Comparison of ENCODE assay signal across 8 mouse cellular contexts in the genomic region with DNA sequence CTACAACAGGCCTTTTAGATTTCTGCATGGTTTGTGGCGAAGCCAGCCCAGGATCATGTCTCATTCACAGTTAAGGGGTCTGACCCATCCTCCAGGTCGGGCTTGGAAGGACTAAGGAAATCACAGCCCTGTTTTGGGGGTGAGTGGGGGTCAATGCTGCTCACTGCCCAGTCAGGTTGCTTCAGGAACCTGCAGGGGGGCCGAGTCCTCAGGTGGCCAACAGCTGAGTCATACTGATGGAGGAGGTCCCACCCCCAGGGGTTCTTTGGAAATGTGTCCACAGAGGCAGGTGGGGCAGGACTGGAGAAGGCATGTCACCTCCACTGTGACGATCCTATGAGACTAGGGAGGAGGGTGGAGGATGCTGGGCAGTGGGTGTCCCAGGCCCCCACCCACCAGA. TPM values are rescaled to one million over a fixed set of nuclear protein-coding genes. Genes with fewer than 3 reads are reported as not detected.
DNase-seq lines count a peak whose midpoint lies in the region; ATAC-seq and TF ChIP-seq lines count a peak whose summit lies in the region.

No protein-coding gene starts in this region.

- 0 out of 2 replicates have a peak overlapping the region, but pooled peaks have one; percentile 14 for H3K9ac ChIP-seq in kidney, embryonic 15.5 days

- WGBS in kidney, embryonic 15.5 days: 51% methylated on average over 4 of the region's 4 CpGs

- intact Hi-C loops in left cerebral cortex, adult 2 months (cut with DNase I): no loop called here
- intact Hi-C loops in left cerebral cortex, postnatal 25 days (cut with DNase I): no loop called here

- H3K4me3 ChIP-seq in left cerebral cortex, adult 2 months: no peak overlapping the region
- no peak overlapping the region for H3K4me3 ChIP-seq in kidney, embryonic 15.5 days (replicated peaks)

- no peaks in the 10 kb centered on the region for H3K9me3 ChIP-seq in kidney, embryonic 15.5 days (replicated peaks)

- no peak for ATAC-seq in kidney, embryonic 15.5 days (replicated peaks; ENCODE audit: low FRiP score)

- TF ChIP-seq CTCF in left cerebral cortex, adult 2 months (IDR thresholded peaks at IDR 0.05): no peak

- DNase-seq in cerebellum, adult 11-12 months: peak; percentile 65
- no peak for DNase-seq in cerebellum, postnatal 4 days (ENCODE audit: low spot score in 2 of 2)
- DNase-seq in left cerebral cortex, adult 2 months (ENCODE audit: extremely low spot score in 1 of 2, low spot score in 2 of 2): no peak
- DNase-seq in left cerebral cortex, postnatal 25 days (ENCODE audit: low spot score in 2 of 2): no peak
- DNase-seq in lung, postnatal 36 days: peak; percentile 57
- DNase-seq in testis, postnatal 10 days (ENCODE audit: low spot score): no peak
- no peak for DNase-seq in adrenal gland, postnatal 10 days

- H3K36me3 ChIP-seq in kidney, embryonic 15.5 days: peaks cover 48% of the 10 kb centered on the region

- peaks cover 59% of the 10 kb centered on the region for H3K4me1 ChIP-seq in kidney, embryonic 15.5 days

- peak overlapping the region; percentile 53 for H3K27ac ChIP-seq in left cerebral cortex, adult 2 months
- peak overlapping the region; percentile 92 for H3K27ac ChIP-seq in kidney, embryonic 15.5 days

- no peaks in the 10 kb centered on the region for H3K27me3 ChIP-seq in kidney, embryonic 15.5 days

- peak overlapping the region; percentile 50 for H3K4me2 ChIP-seq in kidney, embryonic 15.5 days

RNA-seq across cellular contexts. Expression of a gene that starts 8.6 kb away (rescaled TPM):
- 10 to 100 TPM; 85.1 to 96.7 TPM for total RNA-seq in left cerebral cortex, adult 2 months (2021)
- 10 to 100 TPM; 91.7 to 92.7 TPM for total RNA-seq in left cerebral cortex, postnatal 25 days (2021)
- polyA plus RNA-seq in kidney, embryonic 15.5 days (2015; fragmentation: Nextera tagmentation; extraction: Ambion mirVana): 78.6 and 83.2 TPM in 2 replicates
- total RNA-seq in adrenal gland, postnatal 10 days (2021): 10 to 100 TPM; 50.4 to 65.3 TPM

RNA-seq across cellular contexts. Expression of a gene that starts 12.5 kb away (rescaled TPM):
- 10 to 100 TPM; 42.8 to 48.8 TPM for total RNA-seq in left cerebral cortex, adult 2 months (2021)
- total RNA-seq in left cerebral cortex, postnatal 25 days (2021): 10 to 100 TPM; 35.3 to 44.0 TPM
- polyA plus RNA-seq in kidney, embryonic 15.5 days (2015; fragmentation: Nextera tagmentation; extraction: Ambion mirVana): 95.3 and 103 TPM in 2 replicates
- total RNA-seq in adrenal gland, postnatal 10 days (2021): 100 to 1,000 TPM; 249 to 298 TPM

RNA-seq across cellular contexts. Expression of a gene that starts 36.3 kb away (rescaled TPM):
- total RNA-seq in left cerebral cortex, adult 2 months (2021): 10 to 100 TPM; 13.6 to 15.5 TPM
- total RNA-seq in left cerebral cortex, postnatal 25 days (2021): 10 to 100 TPM; 13.4 to 15.8 TPM
- polyA plus RNA-seq in kidney, embryonic 15.5 days (2015; fragmentation: Nextera tagmentation; extraction: Ambion mirVana): 37.7 and 41.5 TPM in 2 replicates
- 10 to 100 TPM; 17.7 to 20.1 TPM for total RNA-seq in adrenal gland, postnatal 10 days (2021)

RNA-seq across cellular contexts. Expression of a gene that starts 36.5 kb away (rescaled TPM):
- total RNA-seq in left cerebral cortex, adult 2 months (2021): 10 to 100 TPM; 45.0 to 46.0 TPM
- total RNA-seq in left cerebral cortex, postnatal 25 days (2021): 10 to 100 TPM; 35.9 to 42.5 TPM
- polyA plus RNA-seq in kidney, embryonic 15.5 days (2015; fragmentation: Nextera tagmentation; extraction: Ambion mirVana): 22.8 and 26.2 TPM in 2 replicates
- 10 to 100 TPM in 1 of 2 experiments, 1 to 10 TPM in 1; 6.9 to 13.1 TPM for total RNA-seq in adrenal gland, postnatal 10 days (2021)

RNA-seq across cellular contexts. Expression of a gene that starts 42.8 kb away (rescaled TPM):
- total RNA-seq in left cerebral cortex, adult 2 months (2021): 100 to 1,000 TPM; 244 to 251 TPM
- 100 to 1,000 TPM; 222 to 247 TPM for total RNA-seq in left cerebral cortex, postnatal 25 days (2021)
- polyA plus RNA-seq in kidney, embryonic 15.5 days (2015; fragmentation: Nextera tagmentation; extraction: Ambion mirVana): 156 and 183 TPM in 2 replicates
- total RNA-seq in adrenal gland, postnatal 10 days (2021): 100 to 1,000 TPM; 121 to 131 TPM

Comparison
In these comparisons a context has a peak if more than half of its experiments do, and no peak if none do; other contexts are left out.
1. DNase-seq: peak in cerebellum, adult 11-12 months (single experiment) and lung, postnatal 36 days (single experiment); none in cerebellum, postnatal 4 days (0 of 2), left cerebral cortex, adult 2 months (0 of 2), left cerebral cortex, postnatal 25 days (0 of 2), testis, postnatal 10 days (single experiment) and adrenal gland, postnatal 10 days (single experiment).
2. RNA of a gene that starts 12.5 kb away (total RNA-seq): 249 to 298 TPM in adrenal gland, postnatal 10 days; 42.8 to 48.8 TPM in left cerebral cortex, adult 2 months and 35.3 to 44.0 TPM in left cerebral cortex, postnatal 25 days; every median in the first group is over 4 times any median in the second.